Mouse (Mus musculus): ENCODE data around the gene Dock4.

The Dock4 gene

DNA sequence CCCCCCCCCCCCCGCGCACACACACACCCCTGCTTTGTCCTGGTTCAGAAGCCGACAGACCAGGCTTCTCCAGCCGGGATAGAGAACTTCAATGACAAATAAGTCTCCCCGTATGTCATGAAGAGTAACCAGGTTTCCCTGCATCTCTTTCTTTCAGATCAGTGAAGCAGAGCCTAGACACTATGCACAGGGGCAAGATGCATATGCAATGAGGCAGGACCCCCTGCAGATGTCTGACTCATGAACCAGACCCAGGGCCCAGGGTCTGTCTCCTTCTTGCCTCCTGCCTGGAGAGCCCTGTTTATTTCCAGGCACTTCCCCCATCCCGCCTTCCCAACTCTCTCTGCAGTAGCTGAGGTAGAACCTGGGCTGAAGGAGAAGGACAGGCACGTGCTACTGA lies 448.0 kb downstream of the Dock4 start:
- DNase-seq: no peak

DNA sequence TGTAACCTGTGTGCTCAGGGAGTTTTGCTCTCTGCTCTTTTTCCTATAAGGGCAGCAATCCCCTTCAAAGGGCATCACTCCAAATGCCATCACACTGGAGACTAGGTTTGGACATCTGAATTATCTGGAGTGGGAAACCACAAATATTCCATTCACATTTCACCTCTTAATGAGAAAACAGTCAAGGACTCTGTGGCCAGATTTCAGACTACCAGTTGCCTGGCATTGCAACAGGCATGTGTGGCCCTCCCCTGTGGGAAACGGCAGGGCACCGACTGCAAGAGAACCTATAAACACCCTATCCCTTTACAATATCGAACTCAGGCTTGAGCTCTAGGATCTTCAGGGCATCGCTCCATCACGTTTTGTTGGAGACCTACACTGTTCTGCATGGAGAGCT lies 448.9 kb downstream of the Dock4 start:
- DNase-seq: no peak

Measured in thymus, postnatal 14 days (tissue).